Mouse (Mus musculus) embryonic facial prominence, embryonic 13.5 days (tissue): ENCODE data around the gene Adamtsl1. TPM values are rescaled to one million over a fixed set of nuclear protein-coding genes. Genes with fewer than 3 reads are reported as not detected.

Experiments used
- ATAC-seq: fragments of 200-750 bp; cut with Nextera tagmentation; 2 replicates; pipeline ENCODE4 v1.8.0; 2017; ENCODE audit warnings: low read depth; ENCODE audit not compliant: insufficient number of reproducible peaks, insufficient read depth, low FRiP score, low TSS enrichment
- H3K27ac ChIP-seq: fragments of 300-500 bp; sonication (generic); 2 replicates; pipeline ENCODE4 v1.5.1; 2015; ENCODE audit warnings: moderate library complexity, mild to moderate bottlenecking, inconsistent platforms
- H3K27me3 ChIP-seq: fragments of 300-500 bp; sonication (generic); 2 replicates; pipeline ENCODE4 v1.6.1; 2015; ENCODE audit warnings: mild to moderate bottlenecking, inconsistent platforms
- H3K36me3 ChIP-seq: fragments of 300-500 bp; sonication (generic); 2 replicates; pipeline ENCODE4 v1.6.1; 2015; ENCODE audit warnings: mild to moderate bottlenecking, inconsistent platforms
- H3K4me1 ChIP-seq: fragments of 300-500 bp; sonication (generic); 2 replicates; pipeline ENCODE4 v1.6.1; 2015; ENCODE audit warnings: inconsistent platforms
- H3K4me2 ChIP-seq: fragments of 300-500 bp; sonication (generic); 2 replicates; pipeline ENCODE4 v1.6.1; 2015; ENCODE audit warnings: moderate library complexity, mild to moderate bottlenecking, inconsistent platforms
- H3K4me3 ChIP-seq: fragments of 300-500 bp; sonication (generic); 2 replicates; pipeline ENCODE4 v1.5.1; 2015; ENCODE audit warnings: mild to moderate bottlenecking, inconsistent platforms
- H3K9ac ChIP-seq: fragments of 300-500 bp; sonication (generic); 2 replicates; pipeline ENCODE4 v1.6.1; 2015; ENCODE audit warnings: mild to moderate bottlenecking, inconsistent platforms
- H3K9me3 ChIP-seq: fragments of 300-500 bp; sonication (generic); 2 replicates; pipeline ENCODE4 v1.6.1; 2016; ENCODE audit warnings: inconsistent platforms
- WGBS: fragments of 180-500 bp; shearing (Covaris S2); methylation state at CpG from one replicate; pipeline ENCODE4 v1.1.7; 2015; ENCODE audit warnings: mixed read lengths; 5-methylcytosine and 5-hydroxymethylcytosine counted together
- polyA plus RNA-seq: library from polyadenylated mRNA; unstranded; fragments of >200 nt; fragmentation: Nextera tagmentation; extraction: Ambion mirVana; gene quantifications from 2 replicates; pipeline ENCODE4 v1.2.1, GENCODE M21; 2015

The Adamtsl1 gene
- polyA plus RNA-seq: 48.1 and 49.5 TPM in 2 replicates

- Histone ChIP-seq H3K9ac (peak within 1 kb of the TSS; percentile 64), H3K4me3 (peak within 1 kb of the TSS; percentile 59), H3K27me3 (peaks cover 40% of the 10 kb centered on the region), H3K4me1 (peaks cover 17% of the 10 kb centered on the region), H3K27ac (no peak within 1 kb of the TSS), H3K4me2 (peak within 1 kb of the TSS; percentile 92), H3K9me3 (no peaks in the 10 kb centered on the region), H3K36me3 (no peaks in the 10 kb centered on the region)
- WGBS: 2% methylated on average over 9 of the region's 9 CpGs
- ATAC-seq: no peak
Observed at GRCm38 (mm10) chr4:85513792-85514191, at the start of gene Adamtsl1. TSS of gene Adamtsl1 (plus strand) at chr4:85514172.

GRCm38 (mm10) chr4:85483586-85483985 is 30.4 kb upstream of the Adamtsl1 start:
- H3K9ac ChIP-seq: no peak overlapping the region
- 86% methylated on average over 6 of the region's 6 CpGs for WGBS

GRCm38 (mm10) chr4:85486316-85486946 is 27.5 kb upstream of the Adamtsl1 start:
- Histone ChIP-seq H3K4me3 (no peak overlapping the region), H3K36me3 (no peaks in the 10 kb centered on the region), H3K9me3 (no peaks in the 10 kb centered on the region), H3K27me3 (no peaks in the 10 kb centered on the region; the same call in 1 of the 2 replicates), H3K9ac (no peak overlapping the region), H3K27ac (no peak overlapping the region), H3K4me1 (0 out of 2 replicates have a peak, but pooled peaks cover 3% of the 10 kb centered on the region), H3K4me2 (no peak overlapping the region)
- no peak for ATAC-seq
- 67% methylated on average over 10 of the region's 10 CpGs for WGBS

More at GRCm38 (mm10) chr4:85483586-85483985, 30.4 kb upstream of the Adamtsl1 start:
- no peak overlapping the region for H3K27ac ChIP-seq
- no peaks in the 10 kb centered on the region for H3K9me3 ChIP-seq
- no peak overlapping the region for H3K4me3 ChIP-seq
- H3K4me1 ChIP-seq: 0 out of 2 replicates have a peak, but pooled peaks cover 3% of the 10 kb centered on the region
- H3K4me2 ChIP-seq: no peak overlapping the region
- no peaks in the 10 kb centered on the region for H3K36me3 ChIP-seq
- H3K27me3 ChIP-seq: no peaks in the 10 kb centered on the region
- ATAC-seq: no peak

- Histone ChIP-seq H3K36me3 (no peaks in the 10 kb centered on the region), H3K27ac (no peak overlapping the region), H3K9me3 (no peaks in the 10 kb centered on the region), H3K4me2 (no peak overlapping the region), H3K4me1 (peaks cover 4% of the 10 kb centered on the region; the same call in 1 of the 2 replicates), H3K27me3 (no peaks in the 10 kb centered on the region), H3K9ac (no peak overlapping the region), H3K4me3 (no peak overlapping the region)
- no peak for ATAC-seq
- WGBS: 73% methylated on average over 3 of the region's 3 CpGs
Observed at GRCm38 (mm10) chr4:85505718-85506117, 8.3 kb upstream of the Adamtsl1 start.

- Histone ChIP-seq H3K27ac (no peak overlapping the region), H3K27me3 (0 out of 2 replicates have a peak, but pooled peaks cover 5% of the 10 kb centered on the region), H3K4me2 (no peak overlapping the region), H3K36me3 (no peaks in the 10 kb centered on the region), H3K4me3 (no peak overlapping the region), H3K4me1 (peaks cover 4% of the 10 kb centered on the region; the same call in 1 of the 2 replicates), H3K9me3 (no peaks in the 10 kb centered on the region), H3K9ac (no peak overlapping the region)
- ATAC-seq: no peak
- 67% methylated on average over 2 of the region's 2 CpGs for WGBS
Observed at GRCm38 (mm10) chr4:85506976-85507375, 7.0 kb upstream of the Adamtsl1 start.

- WGBS: 46% methylated on average over 5 of the region's 5 CpGs
- no peak overlapping the region for H3K4me2 ChIP-seq
- H3K36me3 ChIP-seq: no peaks in the 10 kb centered on the region
Observed at GRCm38 (mm10) chr4:85507491-85507890, 6.5 kb upstream of the Adamtsl1 start.

GRCm38 (mm10) chr4:85513288-85513687 is 684 bp upstream of the Adamtsl1 start:
- no peak overlapping the region for H3K9ac ChIP-seq
- H3K27me3 ChIP-seq: peaks cover 40% of the 10 kb centered on the region
- peak overlapping the region; percentile 92 for H3K4me2 ChIP-seq
- no peak overlapping the region for H3K27ac ChIP-seq
- no peak for ATAC-seq
- 35% methylated on average over 7 of the region's 7 CpGs for WGBS
- H3K4me1 ChIP-seq: peaks cover 17% of the 10 kb centered on the region
- peak overlapping the region; percentile 59; the same call in 1 of the 2 replicates for H3K4me3 ChIP-seq
- no peaks in the 10 kb centered on the region for H3K36me3 ChIP-seq
- H3K9me3 ChIP-seq: no peaks in the 10 kb centered on the region

More at GRCm38 (mm10) chr4:85507491-85507890, 6.5 kb upstream of the Adamtsl1 start:
- ATAC-seq: no peak
- Histone ChIP-seq H3K9ac (no peak overlapping the region), H3K4me1 (peaks cover 4% of the 10 kb centered on the region; the same call in 1 of the 2 replicates), H3K27me3 (peaks cover 10% of the 10 kb centered on the region; the same call in 1 of the 2 replicates), H3K9me3 (no peaks in the 10 kb centered on the region), H3K4me3 (no peak overlapping the region), H3K27ac (no peak overlapping the region)

GRCm38 (mm10) chr4:85514205-85514681 is 271 bp downstream of the Adamtsl1 start:
- ATAC-seq: peak; percentile 87; the same call in 1 of the 2 replicates
- H3K9ac ChIP-seq: peak overlapping the region; percentile 64
- H3K27me3 ChIP-seq: peaks cover 40% of the 10 kb centered on the region
- H3K4me2 ChIP-seq: peak overlapping the region; percentile 92
- H3K9me3 ChIP-seq: no peaks in the 10 kb centered on the region
- peak overlapping the region; percentile 59 for H3K4me3 ChIP-seq
- H3K4me1 ChIP-seq: peaks cover 17% of the 10 kb centered on the region
- WGBS: under 1% methylated on average over 33 of the region's 33 CpGs
- H3K36me3 ChIP-seq: no peaks in the 10 kb centered on the region
- no peak overlapping the region for H3K27ac ChIP-seq

GRCm38 (mm10) chr4:85526966-85527566 is 13.1 kb downstream of the Adamtsl1 start:
- no peak overlapping the region for H3K4me3 ChIP-seq
- H3K4me1 ChIP-seq: peaks cover 19% of the 10 kb centered on the region
- peak overlapping the region; percentile 35; the same call in 1 of the 2 replicates for H3K4me2 ChIP-seq
- WGBS: 18% methylated on average over 7 of the region's 7 CpGs
- H3K27ac ChIP-seq: peak overlapping the region; percentile 57; the same call in 1 of the 2 replicates
- H3K27me3 ChIP-seq: no peaks in the 10 kb centered on the region
- ATAC-seq: no peak
- no peaks in the 10 kb centered on the region for H3K9me3 ChIP-seq
- H3K9ac ChIP-seq: no peak overlapping the region
- no peaks in the 10 kb centered on the region for H3K36me3 ChIP-seq

- Histone ChIP-seq H3K27me3 (no peaks in the 10 kb centered on the region), H3K36me3 (no peaks in the 10 kb centered on the region), H3K27ac (no peak overlapping the region), H3K4me1 (peaks cover 19% of the 10 kb centered on the region), H3K9ac (no peak overlapping the region), H3K9me3 (no peaks in the 10 kb centered on the region), H3K4me2 (no peak overlapping the region), H3K4me3 (no peak overlapping the region)
- 74% methylated on average over 1 of the region's 1 CpGs for WGBS
- no peak for ATAC-seq
Observed at GRCm38 (mm10) chr4:85529852-85530251, 15.9 kb downstream of the Adamtsl1 start.

- Histone ChIP-seq H3K4me1 (peaks cover 5% of the 10 kb centered on the region), H3K4me2 (no peak overlapping the region), H3K9ac (no peak overlapping the region), H3K27ac (no peak overlapping the region), H3K36me3 (no peaks in the 10 kb centered on the region), H3K4me3 (no peak overlapping the region), H3K9me3 (no peaks in the 10 kb centered on the region), H3K27me3 (no peaks in the 10 kb centered on the region)
- no peak for ATAC-seq
- 22% methylated on average over 5 of the region's 5 CpGs for WGBS
Observed at GRCm38 (mm10) chr4:85539677-85540076, 25.7 kb downstream of the Adamtsl1 start.
